Mouse (Mus musculus) B cell, adult (primary cell): ENCODE results near the gene Izumo4. TPM values are rescaled to one million over a fixed set of nuclear protein-coding genes. Genes with fewer than 3 reads are reported as not detected.

Experiments used
- total RNA-seq: library from RNA; stranded (reverse); gene quantifications from 4 replicates; pipeline ENCODE4 v1.2.4, GENCODE M21; 2023; ENCODE audit not compliant: inconsistent age

The Izumo4 gene
- total RNA-seq: 27.3 to 49.1 TPM (median 36.6 TPM) in 4 replicates

DNA sequence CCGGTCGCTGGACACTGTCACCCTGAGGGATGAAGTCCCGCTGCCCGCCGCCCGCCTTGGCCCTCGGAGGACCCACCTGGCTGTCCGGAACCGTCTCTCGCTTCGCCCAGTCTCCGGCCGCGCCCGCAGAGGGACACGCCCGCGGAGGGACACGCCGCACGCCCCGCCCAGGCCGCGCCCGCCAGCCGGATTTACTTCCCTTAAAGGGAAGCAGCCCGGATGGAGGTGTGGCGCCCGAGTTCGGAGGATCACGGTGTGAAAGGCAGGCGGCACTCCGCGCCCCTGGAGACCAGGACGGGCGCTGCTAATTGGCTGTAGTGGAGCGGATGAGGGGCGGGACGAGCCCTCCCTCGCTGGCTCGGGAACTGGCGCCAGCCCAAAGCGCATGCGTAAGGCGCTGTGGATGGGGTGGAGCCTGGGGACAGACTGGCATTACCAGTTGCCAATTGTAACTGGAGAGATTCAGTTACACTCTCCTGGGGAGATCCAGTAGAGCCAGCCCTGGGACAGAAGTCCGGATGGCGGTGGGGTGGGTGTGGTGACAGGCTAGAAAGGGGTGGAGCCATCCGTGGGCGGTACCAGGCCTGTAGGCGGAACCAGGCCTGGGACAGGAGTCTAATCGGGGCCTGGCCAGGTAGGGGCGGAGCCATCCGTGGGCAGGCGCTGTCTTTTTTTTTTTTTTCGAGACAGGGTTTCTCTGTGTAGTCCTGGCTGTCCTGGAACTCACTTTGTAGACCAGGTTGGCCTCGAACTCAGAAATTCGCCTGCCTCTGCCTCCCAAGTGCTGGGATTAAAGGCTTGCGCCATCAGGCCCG is at the start of gene Izumo4, which contains the start of gene Mob3a:
Gene Izumo4, plus strand, starts transcription at position 464 of the 815 bp plus-strand sequence.
Gene Mob3a, minus strand, starts transcription at position 257 of the 815 bp plus-strand sequence.

DNA sequence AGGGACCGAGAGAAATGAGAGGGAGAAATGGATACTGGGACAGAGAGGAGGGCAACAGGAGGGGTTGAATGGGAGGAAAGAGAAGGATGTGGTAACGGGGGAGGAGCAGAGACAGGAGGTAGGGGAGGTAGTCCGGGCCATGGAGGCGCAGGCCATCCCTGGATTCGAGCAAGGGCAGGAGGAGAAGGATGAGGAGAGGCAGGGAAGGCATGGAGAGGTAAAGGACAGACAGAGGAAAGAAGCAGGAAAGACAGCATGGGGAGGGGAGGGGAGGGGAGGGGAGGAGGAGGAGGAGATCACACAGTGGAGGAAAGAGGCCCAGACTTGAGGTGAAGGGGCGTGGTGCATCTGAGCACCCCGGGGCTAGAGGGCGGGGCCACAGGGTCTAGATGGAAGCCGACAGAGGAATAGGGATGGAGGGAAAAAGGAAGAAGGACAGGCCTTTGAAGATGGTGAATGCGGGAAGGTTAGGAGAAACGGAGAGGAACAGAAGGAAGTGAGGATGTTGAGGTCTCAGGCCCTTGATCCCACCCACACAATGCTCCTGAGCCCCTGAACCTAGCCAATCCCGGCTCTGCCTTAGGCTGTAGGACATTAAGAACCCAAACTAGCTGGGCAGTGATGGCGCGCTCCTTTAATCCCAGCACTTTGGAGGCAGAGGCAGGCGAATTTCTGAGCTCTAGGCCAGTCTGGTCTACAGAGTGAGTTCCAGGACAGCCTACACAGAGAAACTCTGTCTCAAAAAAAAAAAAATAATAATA is 44.9 kb upstream of the Izumo4 start, which contains the start of gene Btbd2:
Gene Btbd2, minus strand, starts transcription at position 209 of the 761 bp plus-strand sequence.

DNA sequence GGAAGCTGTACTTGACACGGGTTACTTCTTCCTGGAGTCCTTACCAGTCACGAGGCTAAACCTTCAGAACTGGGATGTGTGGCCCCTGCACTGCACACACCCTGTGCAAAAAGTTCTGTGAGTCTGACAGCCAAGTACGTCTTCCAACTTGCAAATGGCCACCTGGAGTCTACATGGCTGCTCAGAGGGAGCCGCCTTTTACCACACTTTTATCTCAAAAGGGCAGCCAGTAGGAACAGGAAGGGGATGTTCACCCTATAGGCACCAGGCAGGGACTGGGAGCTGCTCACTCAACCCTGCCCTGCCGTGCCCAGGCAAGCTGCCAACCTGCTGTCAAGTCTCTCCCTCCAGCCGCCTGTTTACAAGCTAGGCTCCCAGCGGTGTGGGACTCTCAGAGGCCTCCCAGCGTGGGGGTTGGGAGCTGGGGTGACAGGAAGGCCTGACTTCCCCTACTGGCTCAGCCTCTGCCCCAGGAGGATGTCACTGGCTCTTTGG is 24.0 kb upstream of the Izumo4 start, which contains the start of gene Mknk2:
Gene Mknk2, minus strand, starts transcription at position 171 of the 495 bp plus-strand sequence.

DNA sequence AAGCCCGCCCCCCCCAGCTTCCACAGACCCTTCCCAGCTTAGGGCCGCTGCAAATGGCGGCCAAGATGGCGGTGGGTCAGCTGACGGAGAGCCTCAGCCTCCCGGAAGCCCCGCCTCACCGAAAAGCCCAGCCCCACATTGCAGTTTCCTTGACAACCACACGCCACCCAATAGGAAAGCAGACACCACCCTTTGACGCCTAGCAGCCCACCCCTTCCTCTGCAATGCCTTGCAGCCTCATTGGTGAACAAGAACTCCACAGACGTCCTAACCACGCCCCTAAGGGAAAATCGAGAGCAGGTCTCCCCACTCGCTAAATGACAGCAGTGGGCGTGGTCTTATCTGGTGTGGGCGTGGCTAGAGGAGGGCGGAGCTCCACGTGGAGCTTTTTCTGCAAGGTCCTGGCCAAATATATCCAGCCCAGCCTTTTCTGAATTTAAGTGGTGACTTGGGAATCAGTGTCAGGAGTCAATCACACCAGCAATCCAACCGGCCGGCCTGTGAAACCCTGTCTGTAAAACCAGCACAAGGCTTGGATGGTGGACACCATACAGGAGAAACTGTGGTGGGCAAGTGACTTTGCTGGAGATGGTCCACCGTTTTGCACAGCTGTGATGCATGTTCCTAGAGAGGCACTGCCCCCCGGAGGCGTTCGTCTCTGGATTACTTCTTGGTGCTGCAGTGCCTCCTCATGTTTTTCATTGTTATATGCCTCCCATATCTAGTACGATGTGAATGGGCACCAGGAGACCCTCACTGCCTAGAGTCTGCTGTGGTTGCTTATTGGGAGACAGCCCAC is 40.4 kb downstream of the Izumo4 start, which contains the start of gene Ap3d1:
Gene Ap3d1, minus strand, starts transcription at position 85 of the 799 bp plus-strand sequence.

DNA sequence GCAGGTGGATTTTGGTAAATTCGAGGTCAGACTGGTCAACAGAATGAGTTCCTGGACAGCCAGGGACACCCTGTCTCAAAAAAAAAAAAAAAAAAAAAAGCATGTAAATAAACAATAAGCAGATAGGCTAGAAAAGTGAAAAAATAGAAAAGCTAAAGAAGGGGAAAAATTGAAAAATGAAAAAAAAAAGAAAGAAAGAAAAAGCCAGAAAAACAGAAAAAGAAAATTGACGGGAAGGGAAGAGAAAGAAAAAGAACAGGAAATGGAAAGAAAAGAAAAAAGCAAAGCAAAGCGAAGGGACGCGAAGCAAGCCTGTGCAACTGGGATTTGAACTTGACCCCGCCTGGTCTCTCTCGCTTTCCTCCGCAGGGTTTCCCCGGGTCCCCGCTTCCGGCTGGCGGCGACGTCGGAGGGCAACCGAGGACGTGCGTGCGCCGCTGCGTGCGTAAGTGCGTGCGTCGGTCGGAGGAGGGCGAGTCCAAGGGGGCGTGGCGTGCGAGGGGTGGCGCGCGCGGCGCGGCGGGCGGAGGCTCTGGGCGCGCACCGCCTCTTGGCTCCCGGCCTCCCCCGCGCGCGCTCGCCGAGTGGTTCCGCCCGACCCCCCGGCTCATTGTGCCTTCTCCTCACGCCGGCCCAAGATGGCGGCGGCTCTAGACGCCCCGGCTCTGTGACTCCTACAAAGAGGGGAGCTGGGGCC is 52.8 kb downstream of the Izumo4 start, which contains the start of gene Dot1l:
Gene Dot1l, plus strand, starts transcription at position 613 of the 697 bp plus-strand sequence.

Other genes starting within 250 kb of the Izumo4 start
- not detected in 4 replicates for gene Onecut3, start 207.3 kb upstream of the Izumo4 start, total RNA-seq
- 0.18 TPM in 1 of 4 replicates, not detected in the others for gene Atp8b3, start 163.1 kb upstream of the Izumo4 start, total RNA-seq
- 113 to 133 TPM (median 119 TPM) in 4 replicates for gene Rexo1, start 140.6 kb upstream of the Izumo4 start, total RNA-seq
- 28.7 to 30.4 TPM (median 29.1 TPM) in 4 replicates for gene Klf16, start 124.9 kb upstream of the Izumo4 start, total RNA-seq
- 98.4 to 122 TPM (median 111 TPM) in 4 replicates for gene Abhd17a, start 111.8 kb upstream of the Izumo4 start, total RNA-seq
- 59.8 to 72.2 TPM (median 66.6 TPM) in 4 replicates for gene Scamp4, start 99.3 kb upstream of the Izumo4 start, total RNA-seq
- gene Adat3, start 99.3 kb upstream of the Izumo4 start, total RNA-seq: 11.7 to 18.8 TPM (median 16.4 TPM) in 4 replicates
- gene Gm49322, start 96.2 kb upstream of the Izumo4 start, total RNA-seq: 8.0 to 11.8 TPM (median 9.9 TPM) in 4 replicates
- gene Csnk1g2, start 79.3 kb upstream of the Izumo4 start, total RNA-seq: 197 to 226 TPM (median 216 TPM) in 4 replicates
- gene Btbd2, start 45.1 kb upstream of the Izumo4 start, total RNA-seq: 28.4 to 35.4 TPM (median 33.8 TPM) in 4 replicates
- gene Mknk2, start 24.1 kb upstream of the Izumo4 start, total RNA-seq: 439 to 470 TPM (median 448 TPM) in 4 replicates
- gene Mob3a, start 207 bp upstream of the Izumo4 start, total RNA-seq: 98.5 to 112 TPM (median 103 TPM) in 4 replicates
- 128 to 153 TPM (median 137 TPM) in 4 replicates for gene Ap3d1, start 40.1 kb downstream of the Izumo4 start, total RNA-seq
- gene Dot1l, start 53.0 kb downstream of the Izumo4 start, total RNA-seq: 65.5 to 67.7 TPM (median 67.0 TPM) in 4 replicates
- 69.6 to 87.1 TPM (median 77.5 TPM) in 4 replicates for gene Sf3a2, start 96.0 kb downstream of the Izumo4 start, total RNA-seq
- 120 to 133 TPM (median 122 TPM) in 4 replicates for gene Plekhj1, start 96.4 kb downstream of the Izumo4 start, total RNA-seq
- gene Amh, start 103.1 kb downstream of the Izumo4 start, total RNA-seq: 0.96 to 1.9 TPM (median 1.5 TPM) in 4 replicates
- gene Jsrp1, start 111.3 kb downstream of the Izumo4 start, total RNA-seq: not detected in 4 replicates
- 502 to 594 TPM (median 550 TPM) in 4 replicates for gene Oaz1, start 124.5 kb downstream of the Izumo4 start, total RNA-seq
- not detected in 4 replicates for gene Lingo3, start 141.9 kb downstream of the Izumo4 start, total RNA-seq
- 20.6 to 35.7 TPM (median 27.3 TPM) in 4 replicates for gene Lsm7, start 153.0 kb downstream of the Izumo4 start, total RNA-seq
- 24.8 to 34.2 TPM (median 28.8 TPM) in 4 replicates for gene Sppl2b, start 153.1 kb downstream of the Izumo4 start, total RNA-seq
- not detected in 4 replicates for gene Tmprss9, start 169.7 kb downstream of the Izumo4 start, total RNA-seq
- 67.2 to 77.1 TPM (median 71.8 TPM) in 4 replicates for gene Timm13, start 198.8 kb downstream of the Izumo4 start, total RNA-seq
- gene Lmnb2, start 216.1 kb downstream of the Izumo4 start, total RNA-seq: 10.7 to 14.4 TPM (median 12.4 TPM) in 4 replicates
- gene Gadd45b, start 227.9 kb downstream of the Izumo4 start, total RNA-seq: 43.6 to 49.2 TPM (median 44.1 TPM) in 4 replicates